Mouse (Mus musculus): ENCODE measurements around the gene 1700011M02Rik. TPM values are rescaled to one million over a fixed set of nuclear protein-coding genes. Genes with fewer than 3 reads are reported as not detected.
A peak's percentile ranks its signal among the peaks of the same experiment; 100 is the strongest.
"Not testable (repeated sequence)": the region's sequence is repeated elsewhere in the genome, so short reads cannot be mapped to it uniquely, and the experiment has no call there.

The 1700011M02Rik gene
- polyA plus RNA-seq (2015; fragmentation: Nextera tagmentation; extraction: Ambion mirVana) = not detected in 2 replicates

DNA sequence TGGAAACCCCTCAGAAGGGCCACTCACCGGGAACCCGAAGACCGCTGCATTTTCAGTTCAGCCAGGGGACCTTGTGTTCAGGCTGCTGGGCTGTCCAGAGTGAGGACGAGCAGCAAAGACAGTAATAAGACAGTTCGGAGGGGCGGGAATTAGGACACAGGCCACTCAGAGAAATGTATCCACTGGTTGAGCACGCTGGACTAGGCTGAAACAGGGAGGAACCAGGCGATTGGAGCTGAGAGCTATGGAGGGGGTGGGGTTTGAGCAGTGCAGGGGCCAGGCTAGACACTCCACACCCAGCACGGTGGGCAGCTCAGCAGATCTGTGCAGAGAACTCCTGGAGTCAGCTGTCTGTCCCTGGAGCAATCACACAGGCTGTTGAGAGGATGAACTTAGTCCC lies at the start of gene 1700011M02Rik, which contains the start of gene Dmrtc1a:
TSS of gene 1700011M02Rik (plus strand) at position 319 of the 400 bp plus-strand sequence.
TSS of gene Dmrtc1a (minus strand) at position 101 of the 400 bp plus-strand sequence.
- H3K4me2 ChIP-seq; H3K27ac ChIP-seq; H3K4me1 ChIP-seq; H3K36me3 ChIP-seq; H3K9ac ChIP-seq; H3K4me3 ChIP-seq; H3K9me3 ChIP-seq; ATAC-seq (ENCODE audit: insufficient number of reproducible peaks, insufficient read depth, low FRiP score, low TSS enrichment, low read depth): not testable (repeated sequence)
- H3K27me3 ChIP-seq = peaks cover 29% of the 10 kb centered on the region
- WGBS = 79% methylated on average over 9 of the region's 9 CpGs

DNA sequence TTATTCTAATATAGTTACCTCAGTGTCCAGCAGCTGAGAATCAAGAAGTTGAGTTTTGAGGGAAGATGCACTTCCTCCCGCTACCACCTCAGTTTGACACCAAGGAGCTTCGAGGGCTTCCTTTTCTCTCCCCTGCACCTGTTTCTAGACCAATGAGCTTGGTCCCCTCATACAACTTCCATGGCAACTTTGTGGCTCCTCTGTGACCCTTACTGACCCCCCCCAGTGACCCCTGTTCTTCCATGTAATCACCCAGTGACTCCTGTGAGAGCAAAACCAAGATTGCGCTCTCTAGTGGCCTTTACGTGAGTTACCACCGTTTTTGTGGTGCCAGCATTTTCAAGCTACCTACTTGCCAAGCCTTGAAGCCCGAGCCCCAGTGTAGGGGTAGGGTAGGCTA lies 40.8 kb upstream of the 1700011M02Rik start, which contains the start of gene 1700031F05Rik:
TSS of gene 1700031F05Rik (minus strand) at position 101 of the 400 bp plus-strand sequence.
- no peak for ATAC-seq (ENCODE audit: insufficient number of reproducible peaks, insufficient read depth, low FRiP score, low TSS enrichment, low read depth)
- Histone ChIP-seq H3K9me3 (no peaks in the 10 kb centered on the region), H3K36me3 (no peaks in the 10 kb centered on the region), H3K4me2 (no peak within 1 kb of the TSS), H3K27ac (no peak within 1 kb of the TSS), H3K27me3 (peaks cover 3% of the 10 kb centered on the region; the same call in 1 of the 2 replicates), H3K4me3 (no peak within 1 kb of the TSS), H3K9ac (no peak within 1 kb of the TSS), H3K4me1 (no peaks in the 10 kb centered on the region)
- WGBS = 88% methylated on average over 6 of the region's 6 CpGs

DNA sequence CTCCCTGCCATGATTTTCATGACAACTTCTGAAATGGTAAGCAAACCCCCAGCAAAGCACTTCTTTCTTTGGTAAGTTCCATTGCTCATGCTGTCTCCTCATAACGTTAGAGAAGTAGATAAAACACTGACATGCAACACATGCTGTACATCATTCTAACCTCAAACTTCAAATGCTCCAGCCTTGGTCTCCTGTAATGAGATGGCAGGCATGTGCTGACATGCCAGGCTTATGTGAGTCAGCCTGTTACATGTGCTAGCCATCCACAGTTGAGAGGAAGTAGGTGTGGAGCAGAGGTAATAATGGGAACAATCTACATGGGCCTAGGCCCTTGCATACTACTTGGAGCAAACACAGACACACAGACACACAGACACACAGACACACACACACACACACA lies 6.1 kb downstream of the 1700011M02Rik start:
- not testable (repeated sequence) for H3K27me3 ChIP-seq; H3K4me3 ChIP-seq; ATAC-seq (ENCODE audit: insufficient number of reproducible peaks, insufficient read depth, low FRiP score, low TSS enrichment, low read depth); H3K9ac ChIP-seq; H3K9me3 ChIP-seq; H3K4me2 ChIP-seq; H3K27ac ChIP-seq; H3K4me1 ChIP-seq; H3K36me3 ChIP-seq
- 59% methylated on average over 1 of the region's 1 CpGs for WGBS

DNA sequence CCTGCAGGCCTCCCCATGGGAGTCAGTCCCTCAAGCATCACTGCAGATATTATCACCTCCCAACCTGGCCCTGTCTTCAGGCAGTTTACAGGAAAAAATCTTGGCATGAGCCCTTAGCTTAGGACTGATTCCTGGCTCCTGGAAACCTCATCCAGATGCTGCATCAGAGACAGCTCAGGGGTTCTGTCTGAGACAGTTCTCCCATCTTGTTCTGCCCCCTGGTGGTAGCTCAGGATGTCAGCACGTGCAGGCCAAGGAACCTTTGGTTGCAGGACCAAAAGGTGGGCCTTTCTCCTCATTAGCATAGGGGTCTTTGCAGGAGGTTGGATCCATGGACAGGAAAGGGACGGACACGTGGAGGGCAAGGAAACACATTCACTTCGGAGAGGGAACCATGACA lies 18.0 kb downstream of the 1700011M02Rik start:
- not testable (repeated sequence) for H3K27ac ChIP-seq; H3K9me3 ChIP-seq; H3K36me3 ChIP-seq; H3K4me1 ChIP-seq; H3K9ac ChIP-seq; ATAC-seq (ENCODE audit: insufficient number of reproducible peaks, insufficient read depth, low FRiP score, low TSS enrichment, low read depth); H3K4me2 ChIP-seq; H3K4me3 ChIP-seq
- WGBS = 40% methylated on average over 4 of the region's 4 CpGs
- peaks cover 19% of the 10 kb centered on the region for H3K27me3 ChIP-seq

DNA sequence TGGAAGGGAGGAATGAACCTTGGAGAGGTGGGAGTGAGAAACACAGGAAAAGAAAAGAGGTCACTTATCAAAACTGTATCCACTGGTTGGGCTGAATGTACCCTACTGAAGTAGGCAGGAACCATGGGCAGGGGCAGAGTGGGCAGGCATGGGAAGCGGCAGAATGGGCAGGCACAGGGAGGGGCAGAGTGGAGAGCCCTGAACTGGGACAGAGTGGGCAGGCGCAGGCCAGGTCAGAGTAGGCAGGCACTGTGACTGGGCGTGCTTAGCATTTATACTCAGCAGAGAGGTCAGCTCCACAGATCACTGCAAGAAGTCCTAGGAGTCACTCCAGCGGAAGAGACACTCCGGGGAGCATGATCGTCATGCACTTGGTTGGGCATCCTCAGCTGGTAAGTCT lies 19.4 kb downstream of the 1700011M02Rik start, which contains the start of gene 1700018G05Rik:
TSS of gene 1700018G05Rik (plus strand) at position 301 of the 400 bp plus-strand sequence.
- ATAC-seq (ENCODE audit: insufficient number of reproducible peaks, insufficient read depth, low FRiP score, low TSS enrichment, low read depth); H3K4me1 ChIP-seq; H3K4me2 ChIP-seq; H3K4me3 ChIP-seq; H3K27ac ChIP-seq; H3K9ac ChIP-seq; H3K9me3 ChIP-seq; H3K36me3 ChIP-seq: not testable (repeated sequence)
- H3K27me3 ChIP-seq = peaks cover 14% of the 10 kb centered on the region
- 89% methylated on average over 6 of the region's 6 CpGs for WGBS

DNA sequence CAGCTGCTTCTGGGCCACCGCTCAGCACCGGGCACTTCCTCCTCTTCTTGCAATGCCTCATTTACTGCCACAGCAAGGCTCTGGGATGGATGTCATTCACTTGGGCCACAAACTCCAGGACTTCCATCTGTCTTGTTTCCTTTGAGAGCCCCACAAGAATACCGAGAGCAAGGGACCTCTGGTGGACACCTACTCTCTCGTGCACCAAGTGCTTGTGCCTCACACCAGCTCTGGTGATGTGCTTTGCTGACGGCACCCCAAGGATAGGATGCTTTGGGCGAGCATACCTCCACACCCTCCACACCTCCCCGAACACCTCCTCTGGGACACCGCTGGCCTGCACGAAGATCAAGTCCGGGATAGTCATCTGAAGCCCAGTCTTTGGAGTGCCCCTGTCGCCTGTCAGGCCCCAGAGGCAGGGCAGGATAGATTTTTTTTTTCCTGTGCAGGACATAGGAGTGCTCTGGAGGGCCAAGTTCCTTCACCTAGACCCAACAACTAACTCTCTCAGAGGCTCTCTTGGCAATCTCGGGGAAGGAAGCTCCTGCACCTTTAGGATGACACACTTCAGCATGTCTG lies 24.4 kb downstream of the 1700011M02Rik start:
- peak overlapping the region; percentile 66 for H3K4me2 ChIP-seq
- H3K27me3 ChIP-seq = peaks cover 52% of the 10 kb centered on the region
- no peak for ATAC-seq (ENCODE audit: insufficient number of reproducible peaks, insufficient read depth, low FRiP score, low TSS enrichment, low read depth)

DNA sequence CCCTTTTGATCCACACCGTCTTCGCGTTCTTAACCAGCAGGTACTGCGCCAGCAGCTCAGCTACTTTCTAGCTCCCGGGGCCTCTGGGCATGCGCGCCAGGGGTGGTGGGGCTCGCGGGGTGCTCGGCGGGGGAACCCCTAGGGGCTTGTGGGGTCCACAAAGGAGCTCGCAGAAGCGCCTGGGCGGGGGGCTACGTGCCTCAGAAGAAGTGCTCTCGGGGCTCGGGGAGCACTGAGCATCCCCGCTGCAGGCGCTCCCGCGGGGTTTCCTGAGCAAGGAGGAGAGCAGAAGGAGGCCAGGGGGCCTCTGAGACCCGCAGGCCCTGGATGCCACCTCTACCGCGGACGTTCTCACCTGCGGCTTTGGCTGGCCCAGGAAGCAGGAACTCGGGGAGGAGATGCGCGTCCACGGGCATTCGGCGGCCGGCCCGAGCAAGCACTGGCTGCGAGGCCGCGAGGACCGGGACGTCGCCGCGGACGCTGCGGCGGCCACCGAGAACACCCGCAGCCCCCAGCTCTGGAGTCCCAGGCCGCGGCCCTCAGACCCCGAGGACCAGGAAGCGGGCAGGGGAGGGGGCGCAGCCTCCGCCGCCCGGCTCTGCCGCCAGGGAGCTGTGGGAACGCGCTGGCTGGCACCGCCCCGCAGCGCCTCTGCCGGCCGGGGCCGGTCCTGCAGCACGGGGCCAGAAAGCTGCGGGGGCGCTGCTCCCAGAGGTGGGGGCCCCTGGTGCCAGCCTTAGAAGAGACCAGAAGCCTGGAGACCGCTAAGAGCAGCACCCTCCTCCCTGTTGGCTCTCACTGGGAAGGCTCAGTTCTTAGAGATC lies 25.1 kb downstream of the 1700011M02Rik start:
- ATAC-seq (ENCODE audit: insufficient number of reproducible peaks, insufficient read depth, low FRiP score, low TSS enrichment, low read depth) = no peak
- Histone ChIP-seq H3K9me3 (no peaks in the 10 kb centered on the region), H3K27me3 (peaks cover 47% of the 10 kb centered on the region), H3K4me1 (no peaks in the 10 kb centered on the region), H3K36me3 (no peaks in the 10 kb centered on the region), H3K4me3 (peak overlapping the region; percentile 54), H3K27ac (no peak overlapping the region), H3K9ac (peak overlapping the region; percentile 73), H3K4me2 (peak overlapping the region; percentile 66)
- WGBS = 39% methylated on average over 55 of the region's 68 CpGs

More for the DNA sequence above, 24.4 kb downstream of the 1700011M02Rik start:
- H3K9ac ChIP-seq = peak overlapping the region; percentile 73
- H3K36me3 ChIP-seq = no peaks in the 10 kb centered on the region
- peak overlapping the region; percentile 54 for H3K4me3 ChIP-seq
- H3K9me3 ChIP-seq = no peaks in the 10 kb centered on the region
- no peak overlapping the region for H3K27ac ChIP-seq
- no peaks in the 10 kb centered on the region for H3K4me1 ChIP-seq
- 59% methylated on average over 12 of the region's 12 CpGs for WGBS

DNA sequence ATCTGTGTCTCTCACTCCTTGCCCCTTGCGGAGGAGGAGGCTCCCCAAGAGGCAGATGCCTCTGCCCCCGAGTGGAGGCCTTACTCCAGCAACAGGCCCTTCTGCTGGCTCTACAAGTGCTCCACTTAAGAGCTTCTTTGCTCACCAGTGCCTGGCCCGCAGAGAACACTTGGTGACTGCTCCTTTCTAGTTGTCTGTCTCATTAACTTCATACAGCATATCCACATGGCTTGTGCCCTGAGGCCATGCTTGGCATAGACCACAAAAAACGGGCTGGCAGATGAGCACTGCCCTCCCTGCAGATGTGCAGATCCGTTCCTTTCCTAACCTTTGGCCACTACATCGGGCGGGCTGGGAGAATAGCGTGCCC lies 25.7 kb downstream of the 1700011M02Rik start:
- Histone ChIP-seq H3K4me2 (peak overlapping the region; percentile 66), H3K27ac (no peak overlapping the region), H3K36me3 (no peaks in the 10 kb centered on the region), H3K9ac (0 out of 2 replicates have a peak overlapping the region, but pooled peaks have one; percentile 73), H3K4me1 (no peaks in the 10 kb centered on the region), H3K27me3 (peaks cover 46% of the 10 kb centered on the region), H3K9me3 (no peaks in the 10 kb centered on the region), H3K4me3 (peak overlapping the region; percentile 54)
- 45% methylated on average over 8 of the region's 8 CpGs for WGBS
- no peak for ATAC-seq (ENCODE audit: insufficient number of reproducible peaks, insufficient read depth, low FRiP score, low TSS enrichment, low read depth)

DNA sequence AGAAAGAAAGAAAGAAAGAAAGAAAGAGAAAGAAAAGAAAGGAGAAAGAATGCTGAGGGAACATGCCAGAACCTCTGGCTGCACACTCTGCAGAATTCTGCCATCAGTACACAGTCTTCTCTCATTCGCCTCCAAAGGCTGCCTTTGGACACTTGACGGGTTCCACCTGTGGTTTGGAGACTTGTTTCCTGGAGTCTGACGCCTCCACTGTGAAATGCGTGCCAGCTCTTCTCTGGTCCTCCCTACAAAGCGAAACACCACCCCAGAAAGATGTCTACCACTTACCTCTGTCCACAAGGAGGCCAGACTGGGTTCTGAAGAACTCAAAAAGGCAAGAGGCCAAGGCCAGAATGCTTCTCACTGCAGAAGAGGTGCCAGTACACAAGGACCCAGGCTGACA lies 28.0 kb downstream of the 1700011M02Rik start:
- H3K36me3 ChIP-seq = no peaks in the 10 kb centered on the region
- H3K9ac ChIP-seq = no peak overlapping the region
- H3K4me2 ChIP-seq = no peak overlapping the region
- WGBS = 68% methylated on average over 5 of the region's 5 CpGs
- peaks cover 47% of the 10 kb centered on the region for H3K27me3 ChIP-seq
- H3K9me3 ChIP-seq = no peaks in the 10 kb centered on the region
- no peak for ATAC-seq (ENCODE audit: insufficient number of reproducible peaks, insufficient read depth, low FRiP score, low TSS enrichment, low read depth)
- no peak overlapping the region for H3K27ac ChIP-seq
- no peaks in the 10 kb centered on the region for H3K4me1 ChIP-seq
- H3K4me3 ChIP-seq = no peak overlapping the region

DNA sequence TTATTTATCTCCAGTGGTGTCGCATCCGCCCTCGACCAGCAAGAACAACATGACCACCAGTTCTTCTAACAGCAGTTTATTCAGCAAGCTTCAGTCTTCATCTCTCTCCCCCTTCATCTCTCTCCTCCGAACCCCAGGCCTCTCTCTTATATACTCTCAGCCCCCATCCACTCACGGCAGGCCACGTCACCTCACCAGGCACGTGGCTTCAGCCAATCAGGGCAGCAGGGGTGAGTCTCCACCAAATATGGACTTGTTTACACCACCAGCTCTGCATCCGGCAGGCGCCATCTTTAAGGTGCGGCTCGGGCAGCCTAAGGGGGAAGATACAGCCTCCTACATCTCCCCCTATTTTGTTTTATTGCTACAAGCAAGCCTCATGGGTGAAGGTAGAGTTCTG lies 41.4 kb downstream of the 1700011M02Rik start:
- not testable (repeated sequence) for H3K4me1 ChIP-seq; H3K4me3 ChIP-seq; ATAC-seq (ENCODE audit: insufficient number of reproducible peaks, insufficient read depth, low FRiP score, low TSS enrichment, low read depth)

DNA sequence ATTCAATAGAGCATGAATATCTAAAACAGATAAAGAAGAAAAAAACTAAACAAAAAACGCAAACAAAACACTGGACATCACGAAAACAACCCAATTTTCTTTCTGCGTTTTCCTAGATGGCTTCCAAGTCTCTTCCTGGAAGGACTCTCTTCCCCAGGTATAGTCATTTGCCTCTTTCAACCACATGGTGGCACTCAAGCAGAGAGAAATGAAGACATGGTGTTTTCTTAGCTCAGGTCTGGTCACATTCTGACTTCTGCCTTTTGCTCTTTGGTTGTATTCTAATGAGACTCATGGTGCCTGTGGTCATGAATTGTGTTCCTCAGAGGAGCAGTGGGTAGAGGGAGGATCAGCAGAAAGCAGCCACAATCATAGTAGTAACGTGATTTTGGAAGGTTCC lies 50.2 kb downstream of the 1700011M02Rik start:
- H3K36me3 ChIP-seq = no peaks in the 10 kb centered on the region
- peaks cover 15% of the 10 kb centered on the region; the same call in 1 of the 2 replicates for H3K27me3 ChIP-seq
- ATAC-seq (ENCODE audit: insufficient number of reproducible peaks, insufficient read depth, low FRiP score, low TSS enrichment, low read depth) = no peak
- H3K4me1 ChIP-seq = no peaks in the 10 kb centered on the region
- H3K27ac ChIP-seq = no peak overlapping the region
- WGBS = 31% methylated on average over 4 of the region's 4 CpGs
- H3K4me3 ChIP-seq = no peak overlapping the region
- H3K4me2 ChIP-seq = no peak overlapping the region
- H3K9ac ChIP-seq = no peak overlapping the region
- H3K9me3 ChIP-seq = no peaks in the 10 kb centered on the region

More for the DNA sequence above, 41.4 kb downstream of the 1700011M02Rik start:
- H3K27me3 ChIP-seq = peaks cover 15% of the 10 kb centered on the region
- WGBS = 91% methylated on average over 11 of the region's 11 CpGs
- H3K9me3 ChIP-seq, H3K27ac ChIP-seq, H3K4me2 ChIP-seq, H3K36me3 ChIP-seq, H3K9ac ChIP-seq: not testable (repeated sequence)
